Mouse (Mus musculus): ENCODE results near the gene Cd200.

Cd200 gene

GRCm38 (mm10) chr16:45333678-45334375, 75.0 kb downstream of the Cd200 start:
- DNase-seq, result no peak

- DNase-seq, result no peak
Observed at GRCm38 (mm10) chr16:45332591-45332990, 76.3 kb downstream of the Cd200 start.
